Mouse (Mus musculus) forebrain, postnatal 0 days (tissue): ENCODE data around the gene H2-D1. TPM values are rescaled to one million over a fixed set of nuclear protein-coding genes. Genes with fewer than 3 reads are reported as not detected.

Experiments
- ATAC-seq: fragments of 200-750 bp; cut with Nextera tagmentation; 2 replicates; pipeline ENCODE4 v1.8.0; 2017; ENCODE audit warnings: mild to moderate bottlenecking, moderate library complexity
- DNase-seq: peaks from one replicate; pipeline ENCODE4 v3.0.0-alpha.2; 2015
- H3K27ac ChIP-seq: fragments of 300-500 bp; sonication (generic); 2 replicates; pipeline ENCODE4 v1.5.1; 2014; ENCODE audit warnings: low read depth, mild to moderate bottlenecking, antibody characterized with exemption, low read length, moderate library complexity, mixed read lengths
- H3K27me3 ChIP-seq: fragments of 300-500 bp; sonication (generic); 2 replicates; pipeline ENCODE4 v1.6.1; 2014; ENCODE audit warnings: mild to moderate bottlenecking, low read length, mixed read lengths; ENCODE audit not compliant: insufficient read depth
- H3K36me3 ChIP-seq: fragments of 300-500 bp; sonication (generic); 2 replicates; pipeline ENCODE4 v1.6.1; 2014; ENCODE audit warnings: mild to moderate bottlenecking, moderate library complexity; ENCODE audit not compliant: insufficient read depth
- H3K4me1 ChIP-seq: fragments of 300-500 bp; sonication (generic); 2 replicates; pipeline ENCODE4 v1.6.1; 2014; ENCODE audit warnings: antibody characterized with exemption; ENCODE audit not compliant: insufficient read depth
- H3K4me2 ChIP-seq: fragments of 300-500 bp; sonication (generic); 2 replicates; pipeline ENCODE4 v1.6.1; 2014; ENCODE audit warnings: low read depth, mild to moderate bottlenecking, moderate library complexity
- H3K4me3 ChIP-seq: fragments of 300-500 bp; sonication (generic); 2 replicates; pipeline ENCODE4 v1.5.1; 2014; ENCODE audit warnings: low read depth, low read length, mixed read lengths
- H3K9ac ChIP-seq: fragments of 300-500 bp; sonication (generic); 2 replicates; pipeline ENCODE4 v1.6.1; 2014; ENCODE audit warnings: mild to moderate bottlenecking
- H3K9me3 ChIP-seq: fragments of 300-500 bp; sonication (generic); 2 replicates; pipeline ENCODE4 v1.6.1; 2016; ENCODE audit warnings: low read length
- CTCF ChIP-seq: sonication (generic); IDR thresholded peaks from 2 replicates; pipeline ENCODE4 v1.5.1; 2016; ENCODE audit warnings: antibody characterized with exemption, control low read depth, low read depth
- WGBS: fragments of 180-500 bp; shearing (Covaris S2); extraction: QIAGEN DNeasy Blood & Tissue Kit; methylation state at CpG from one replicate; pipeline ENCODE4 v1.1.7; 2014; 5-methylcytosine and 5-hydroxymethylcytosine counted together
- polyA plus RNA-seq: library from polyadenylated mRNA; unstranded; fragments of >200 nt; fragmentation: Nextera tagmentation; extraction: Ambion mirVana; gene quantifications from 2 replicates; pipeline ENCODE4 v1.2.1, GENCODE M21; 2015
- total RNA-seq: library from RNA; depleted of rRNA; stranded (reverse); fragments of >200 nt; gene quantifications from 2 replicates; pipeline ENCODE4 v1.2.3, GENCODE M21; 2014

H2-D1 gene
- total and polyA plus RNA-seq, 2 experiments from 2014 or later, result 63.3 to 95.9 TPM

- peak overlapping the region; percentile 91 for H3K27ac ChIP-seq
- no peaks in the 10 kb centered on the region for H3K9me3 ChIP-seq
- peak overlapping the region; percentile 52 for H3K4me3 ChIP-seq
- WGBS, result 5% methylated on average over 31 of the region's 31 CpGs
- no peaks in the 10 kb centered on the region for H3K27me3 ChIP-seq
- peak overlapping the region; percentile 57 for H3K9ac ChIP-seq
- peaks cover 12% of the 10 kb centered on the region for H3K36me3 ChIP-seq
- no peak for TF ChIP-seq CTCF
- H3K4me1 ChIP-seq, result peaks cover 5% of the 10 kb centered on the region; the same call in 1 of the 2 replicates
- H3K4me2 ChIP-seq, result peak overlapping the region; percentile 95
- DNase-seq, result no peak
- no peak for ATAC-seq
These were observed 27.6 kb upstream of the H2-D1 start for GRCm38 (mm10) chr17:35234903-35235302.

- peak within 1 kb of the TSS; percentile 91 for H3K27ac ChIP-seq
- H3K9me3 ChIP-seq, result no peaks in the 10 kb centered on the region
- peaks cover 9% of the 10 kb centered on the region for H3K4me1 ChIP-seq
- WGBS, result 2% methylated on average over 35 of the region's 35 CpGs
- H3K36me3 ChIP-seq, result peaks cover 6% of the 10 kb centered on the region
- H3K9ac ChIP-seq, result peak within 1 kb of the TSS; percentile 57
- peak within 1 kb of the TSS; percentile 95 for H3K4me2 ChIP-seq
- DNase-seq (peak; percentile 96), ATAC-seq (peak; percentile 86)
- no peak for TF ChIP-seq CTCF
- H3K27me3 ChIP-seq, result no peaks in the 10 kb centered on the region
- H3K4me3 ChIP-seq, result peak within 1 kb of the TSS; percentile 52
These were observed 26.7 kb upstream of the H2-D1 start, which contains the start of gene Nfkbil1 for GRCm38 (mm10) chr17:35235614-35236389. Nfkbil1 (minus strand) TSS chr17:35235792.

GRCm38 (mm10) chr17:35236390-35236746, 26.2 kb upstream of the H2-D1 start:
- WGBS, result under 1% methylated on average over 18 of the region's 18 CpGs

GRCm38 (mm10) chr17:35236996-35237395, 25.5 kb upstream of the H2-D1 start:
- H3K4me3 ChIP-seq, result peak overlapping the region; percentile 52
- no peaks in the 10 kb centered on the region for H3K27me3 ChIP-seq
- WGBS, result 78% methylated on average over 9 of the region's 9 CpGs
- no peak for DNase-seq
- no peak for TF ChIP-seq CTCF
- ATAC-seq, result no peak
- peak overlapping the region; percentile 57 for H3K9ac ChIP-seq
- peak overlapping the region; percentile 91 for H3K27ac ChIP-seq
- H3K36me3 ChIP-seq, result no peaks in the 10 kb centered on the region
- H3K4me2 ChIP-seq, result peak overlapping the region; percentile 95
- peaks cover 10% of the 10 kb centered on the region for H3K4me1 ChIP-seq
- no peaks in the 10 kb centered on the region for H3K9me3 ChIP-seq

More at GRCm38 (mm10) chr17:35236390-35236746, 26.2 kb upstream of the H2-D1 start:
- no peaks in the 10 kb centered on the region for H3K27me3 ChIP-seq
- H3K27ac ChIP-seq, result peak overlapping the region; percentile 91
- ATAC-seq, result peak; percentile 84
- H3K4me3 ChIP-seq, result peak overlapping the region; percentile 52
- peak overlapping the region; percentile 57 for H3K9ac ChIP-seq
- no peaks in the 10 kb centered on the region for H3K9me3 ChIP-seq
- peak overlapping the region; percentile 95 for H3K4me2 ChIP-seq
- peaks cover 10% of the 10 kb centered on the region for H3K4me1 ChIP-seq
- peak; percentile 98 for DNase-seq
- peak; percentile 99 for TF ChIP-seq CTCF
- peaks cover under 1% of the 10 kb centered on the region for H3K36me3 ChIP-seq

- H3K36me3 ChIP-seq, result no peaks in the 10 kb centered on the region
- no peak for DNase-seq
- H3K4me3 ChIP-seq, result no peak overlapping the region
- 89% methylated on average over 12 of the region's 12 CpGs for WGBS
- no peak overlapping the region for H3K9ac ChIP-seq
- H3K27ac ChIP-seq, result no peak overlapping the region
- no peak for TF ChIP-seq CTCF
- no peaks in the 10 kb centered on the region for H3K9me3 ChIP-seq
- peaks cover 10% of the 10 kb centered on the region for H3K4me1 ChIP-seq
- H3K4me2 ChIP-seq, result peak overlapping the region; percentile 95; the same call in 1 of the 2 replicates
- no peaks in the 10 kb centered on the region for H3K27me3 ChIP-seq
- ATAC-seq, result no peak
These were observed 25.0 kb upstream of the H2-D1 start for GRCm38 (mm10) chr17:35237504-35237903.

- Histone ChIP-seq H3K4me3 (no peak overlapping the region), H3K27me3 (no peaks in the 10 kb centered on the region), H3K4me1 (peaks cover 8% of the 10 kb centered on the region), H3K36me3 (peaks cover 8% of the 10 kb centered on the region), H3K9me3 (no peaks in the 10 kb centered on the region), H3K4me2 (no peak overlapping the region), H3K9ac (no peak overlapping the region), H3K27ac (0 out of 2 replicates have a peak overlapping the region, but pooled peaks have one; percentile 100)
- ATAC-seq, result no peak
- TF ChIP-seq CTCF, result no peak
- WGBS, result 82% methylated on average over 5 of the region's 5 CpGs
- DNase-seq, result no peak
These were observed 22.8 kb upstream of the H2-D1 start for GRCm38 (mm10) chr17:35239700-35240099.
